Mouse (Mus musculus): Measurements from ENCODE around the gene Gm20403.
"Not testable (repeated sequence)": the region's sequence is repeated elsewhere in the genome, so short reads cannot be mapped to it uniquely, and the experiment has no call there.

Gm20403 gene

DNA sequence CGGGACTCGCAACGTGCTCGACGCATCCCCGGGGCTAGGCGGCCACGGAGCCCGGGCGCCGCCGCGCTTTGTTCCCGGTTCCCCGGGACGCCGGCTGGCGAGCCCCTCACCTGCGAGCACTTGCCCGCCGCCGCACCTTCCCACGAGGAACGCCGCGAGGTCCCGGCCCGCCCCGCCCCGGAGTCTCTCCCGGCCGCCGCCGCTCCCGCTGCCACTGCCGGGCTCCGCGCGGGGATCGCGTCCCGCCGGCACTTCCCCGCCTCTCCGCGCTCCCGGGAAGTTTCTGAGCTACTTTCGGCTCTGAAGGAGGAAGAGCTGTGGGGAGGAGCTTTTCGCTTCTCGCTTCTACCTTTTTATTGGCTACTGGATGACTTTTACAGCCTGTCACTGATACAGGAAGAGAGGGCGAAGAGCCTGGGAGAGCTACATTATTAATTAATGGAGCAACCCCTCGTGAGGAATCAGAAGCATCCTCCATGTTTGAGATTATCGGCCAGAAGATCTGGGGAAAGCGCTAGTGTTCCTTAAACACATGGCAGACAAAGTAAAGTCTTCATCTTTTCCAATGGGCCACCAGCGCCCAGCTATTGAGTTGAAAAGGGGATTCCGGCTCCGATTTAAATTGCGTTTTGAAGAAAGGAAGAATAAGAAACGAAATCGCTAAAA is at the start of gene Gm20403:
Gene Gm20403, minus strand, starts transcription at position 478 of the 666 bp plus-strand sequence.
- ATAC-seq (ENCODE audit: insufficient number of reproducible peaks, low FRiP score, low TSS enrichment): peak; percentile 26; the same call in 1 of the 2 replicates

DNA sequence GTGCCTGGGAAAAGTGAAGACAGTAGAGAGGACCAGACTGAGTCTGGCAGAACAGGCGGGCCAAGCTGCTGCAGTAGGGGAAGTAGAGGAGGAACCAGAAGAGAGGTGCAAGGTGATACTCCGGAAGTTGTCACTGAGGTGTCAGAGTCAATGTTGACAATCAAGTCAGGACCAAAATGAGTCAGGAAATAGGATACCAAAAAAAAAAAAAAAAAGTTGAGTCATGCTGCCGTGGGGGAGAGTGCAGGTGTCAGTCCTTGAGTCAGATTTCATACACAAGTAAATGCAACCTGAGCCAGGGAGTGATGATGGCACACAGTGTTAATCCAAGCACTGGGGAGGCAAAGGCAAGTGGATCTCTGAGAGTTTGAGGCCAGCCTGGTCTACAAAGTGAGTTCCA is 40.8 kb upstream of the Gm20403 start:
- no peak for ATAC-seq (ENCODE audit: insufficient number of reproducible peaks, low FRiP score, low TSS enrichment)

DNA sequence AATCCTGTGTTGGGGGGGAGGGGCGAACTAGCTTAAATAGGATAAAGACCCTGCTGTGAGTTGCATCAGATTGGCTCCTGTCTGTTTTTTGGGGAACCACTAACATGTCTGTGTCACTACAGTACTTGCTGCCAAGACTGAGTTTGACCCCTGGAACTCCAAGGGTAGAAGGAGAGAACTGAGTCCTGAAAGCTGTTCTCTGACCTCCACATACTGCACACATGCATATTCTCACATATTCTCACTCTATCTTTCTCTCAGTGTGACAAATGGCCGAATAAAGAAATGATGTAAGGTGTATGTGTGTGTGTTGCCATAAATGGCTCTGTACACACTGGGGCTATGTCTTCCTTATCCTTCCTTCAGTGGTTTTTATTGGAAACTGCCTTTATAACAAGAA is 37.0 kb upstream of the Gm20403 start:
- no peak for ATAC-seq (ENCODE audit: insufficient number of reproducible peaks, low FRiP score, low TSS enrichment)

DNA sequence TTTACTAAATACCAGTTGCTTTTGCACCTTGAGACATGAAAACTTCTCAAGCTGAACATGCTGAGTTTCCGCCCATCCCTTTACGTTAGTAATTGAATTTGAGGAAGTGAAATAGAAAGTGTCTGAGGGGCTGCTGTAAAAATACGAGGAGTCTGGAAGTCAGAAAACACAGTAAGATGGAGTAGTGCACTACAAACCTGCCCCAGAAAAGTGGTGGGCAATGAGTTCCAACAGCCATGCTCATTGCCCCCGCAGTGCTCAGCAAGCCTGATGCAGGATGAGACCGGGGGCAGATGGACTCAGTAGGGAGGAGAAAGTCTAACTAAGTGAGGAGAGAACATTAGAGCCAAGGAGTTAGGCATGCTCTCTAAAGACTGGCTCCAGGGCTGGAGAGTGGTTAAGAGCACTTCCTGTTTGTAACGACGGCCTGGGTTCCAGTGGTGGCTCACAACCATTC is 33.1 kb upstream of the Gm20403 start:
- no peak for ATAC-seq (ENCODE audit: insufficient number of reproducible peaks, low FRiP score, low TSS enrichment)

DNA sequence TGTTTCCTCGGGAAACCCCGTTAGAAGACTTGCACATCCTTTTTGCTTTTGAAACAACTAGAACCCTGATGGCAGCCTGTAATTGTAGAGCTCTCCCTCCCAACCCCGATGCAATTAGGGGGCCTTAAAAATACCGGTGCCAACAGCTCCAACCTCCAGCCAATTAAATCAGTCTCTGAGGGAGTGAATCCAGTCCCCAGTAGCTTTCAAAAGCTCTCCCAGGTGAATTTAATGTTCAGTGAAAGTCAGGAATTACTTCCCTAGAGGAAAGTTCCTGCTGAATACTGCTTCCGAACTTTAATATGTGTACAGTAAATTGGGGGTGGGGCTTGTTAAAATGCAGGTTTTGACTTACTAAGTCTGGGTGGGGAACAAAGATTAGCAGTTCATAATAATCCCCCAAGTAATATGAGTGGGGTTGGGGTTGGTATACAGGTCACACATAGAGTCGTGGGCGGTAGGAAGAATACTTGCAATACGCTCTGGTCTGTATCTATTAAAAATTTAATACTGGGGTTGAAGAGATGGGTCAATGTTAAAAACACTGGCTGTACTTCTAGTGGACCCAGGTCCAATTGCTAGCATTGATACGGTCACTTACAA is 30.9 kb upstream of the Gm20403 start:
- no peak for ATAC-seq (ENCODE audit: insufficient number of reproducible peaks, low FRiP score, low TSS enrichment)

DNA sequence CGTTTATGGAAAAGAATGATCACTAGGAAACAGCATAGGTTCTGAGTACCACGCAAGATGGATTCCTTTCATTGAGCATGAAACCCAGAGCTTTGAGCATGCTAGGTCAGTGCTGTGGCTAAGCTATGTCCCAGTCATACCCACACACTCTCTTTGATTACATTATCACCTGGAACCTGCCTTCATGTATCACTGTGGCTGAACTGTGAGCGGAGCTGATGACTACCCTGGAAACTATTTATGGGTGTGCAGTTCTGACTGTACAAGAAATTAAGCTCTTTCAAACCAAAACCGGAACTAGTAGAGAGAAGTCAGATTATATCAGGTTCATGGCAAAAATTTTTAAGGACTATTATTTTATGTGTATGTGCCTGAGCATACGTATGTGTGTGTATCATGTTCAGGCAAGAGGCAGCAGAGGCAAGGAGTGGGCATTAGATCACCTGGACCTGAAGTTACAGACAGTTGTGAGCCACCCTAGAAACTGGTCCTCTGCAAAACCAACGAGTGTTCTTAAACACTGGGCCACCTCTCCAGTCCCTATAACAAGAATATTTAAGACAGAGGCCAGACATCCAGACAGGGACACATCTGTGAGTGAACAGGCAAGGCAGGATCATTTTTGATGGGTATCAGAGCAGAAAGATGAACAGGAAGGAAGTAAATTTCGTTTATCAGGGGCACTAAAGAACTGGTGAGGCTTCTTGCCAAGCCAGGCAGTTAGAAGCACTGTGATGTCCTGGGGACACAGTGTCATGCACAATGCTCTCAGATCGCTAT is 30.2 kb upstream of the Gm20403 start:
- ATAC-seq (ENCODE audit: insufficient number of reproducible peaks, low FRiP score, low TSS enrichment): no peak

DNA sequence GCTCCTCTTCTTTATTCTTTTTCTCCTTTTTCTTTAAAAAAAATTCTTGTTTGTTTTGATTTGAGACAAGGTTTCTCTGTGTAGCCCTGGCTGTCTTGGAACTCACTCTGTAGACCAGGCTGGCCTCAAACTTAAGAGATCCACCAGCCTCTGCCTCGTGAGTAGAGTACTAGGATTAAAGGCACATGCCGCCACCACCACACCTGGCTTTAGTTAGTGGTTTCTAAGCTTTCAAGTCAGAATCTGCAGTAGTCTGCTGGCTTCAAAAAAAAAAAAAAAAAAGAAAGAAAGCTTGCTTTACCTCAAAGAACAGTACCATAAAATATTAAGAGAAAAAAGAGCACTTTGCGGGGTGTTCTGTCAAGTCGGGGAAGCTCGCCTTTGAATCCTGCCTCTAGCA is 29.1 kb upstream of the Gm20403 start:
- ATAC-seq (ENCODE audit: insufficient number of reproducible peaks, low FRiP score, low TSS enrichment): no peak

DNA sequence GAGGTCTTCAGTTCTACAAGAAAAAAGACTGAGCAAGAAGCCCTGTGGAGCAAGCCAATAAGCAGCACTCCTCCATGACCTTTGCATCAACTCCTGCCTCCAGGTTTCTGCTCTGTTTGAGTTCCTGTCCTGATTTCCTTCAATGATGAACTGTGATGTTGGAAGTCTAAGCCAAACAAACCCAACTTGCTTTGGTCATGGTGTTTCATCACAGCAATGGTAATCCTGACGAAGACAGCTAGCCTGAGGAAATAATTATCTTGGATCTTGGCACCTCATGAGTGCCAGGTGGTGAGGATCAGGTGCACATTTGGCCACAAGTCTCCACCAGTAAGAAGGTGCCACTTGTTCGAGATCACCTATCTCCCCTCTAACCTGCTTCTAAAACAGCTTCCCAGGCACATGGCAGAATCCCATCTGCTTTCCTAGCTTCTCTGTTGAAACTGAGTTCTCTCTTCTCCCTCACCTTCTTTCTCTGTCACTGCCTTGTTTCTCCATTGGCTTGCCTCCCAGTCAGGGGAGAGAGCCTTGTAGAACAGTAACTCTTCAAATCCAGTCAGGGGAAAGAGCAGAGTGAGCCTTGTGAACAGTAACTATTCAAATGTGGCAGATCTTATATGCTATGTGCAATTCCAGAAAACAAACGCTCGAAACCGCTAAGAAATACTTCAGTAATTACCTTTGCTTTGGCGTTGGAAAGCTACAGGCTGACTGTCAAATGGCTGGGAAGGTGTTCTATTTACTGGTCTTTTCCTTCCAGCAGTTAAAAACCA is 27.5 kb upstream of the Gm20403 start, which contains the start of gene Baz1a:
Gene Baz1a, minus strand, starts transcription at position 723 of the 773 bp plus-strand sequence.
- no peak for ATAC-seq (ENCODE audit: insufficient number of reproducible peaks, low FRiP score, low TSS enrichment)

DNA sequence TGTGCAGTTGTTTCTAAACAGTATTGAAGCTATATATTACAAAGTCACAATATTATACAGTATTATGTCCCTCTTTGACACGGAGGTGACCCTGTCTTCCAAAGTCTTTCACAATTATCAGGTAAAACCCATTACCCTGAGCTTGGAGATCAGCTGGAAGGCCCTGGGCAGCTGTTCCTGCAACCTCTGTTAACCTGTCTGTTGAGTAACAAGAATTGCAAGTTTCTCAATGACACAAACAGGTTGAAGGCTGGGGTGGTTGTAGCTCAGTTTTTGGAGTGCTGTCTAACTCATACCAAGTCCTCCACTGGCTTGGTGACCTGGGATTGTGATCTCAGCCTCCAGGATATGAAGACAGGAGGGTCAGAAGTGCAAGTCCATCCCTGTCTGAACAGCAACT is 26.7 kb upstream of the Gm20403 start:
- ATAC-seq (ENCODE audit: insufficient number of reproducible peaks, low FRiP score, low TSS enrichment): no peak

DNA sequence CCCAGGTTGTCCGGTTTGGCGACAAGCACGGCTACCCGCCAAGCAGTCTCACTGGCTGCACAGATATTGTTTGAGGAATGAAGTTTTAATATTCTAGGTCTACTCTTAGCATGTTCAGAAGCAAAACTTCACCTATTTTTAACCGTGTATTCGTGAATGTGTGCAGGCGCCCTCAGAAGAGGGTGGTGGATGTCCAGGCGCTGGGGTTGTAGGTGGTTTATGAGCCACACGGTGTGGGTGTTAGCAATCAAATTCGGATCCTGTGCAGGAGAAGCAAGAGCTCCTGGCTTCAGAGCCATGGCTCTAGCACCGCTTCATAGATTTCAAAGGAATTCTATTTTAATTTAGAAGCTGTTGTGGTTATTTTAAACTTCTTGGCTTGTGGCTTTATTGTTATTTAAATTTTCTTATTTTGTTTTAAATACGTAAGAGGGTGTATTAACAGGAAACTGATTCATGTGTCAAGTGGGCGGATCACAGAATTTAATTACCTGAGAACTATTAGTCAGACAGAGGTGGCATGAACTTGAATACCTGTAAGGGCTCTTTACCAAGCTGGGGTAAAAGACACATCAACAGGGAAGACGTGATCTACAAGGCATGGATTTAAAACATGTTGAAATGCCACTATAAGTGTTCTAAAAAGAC is 21.2 kb upstream of the Gm20403 start:
- ATAC-seq (ENCODE audit: insufficient number of reproducible peaks, low FRiP score, low TSS enrichment): no peak

DNA sequence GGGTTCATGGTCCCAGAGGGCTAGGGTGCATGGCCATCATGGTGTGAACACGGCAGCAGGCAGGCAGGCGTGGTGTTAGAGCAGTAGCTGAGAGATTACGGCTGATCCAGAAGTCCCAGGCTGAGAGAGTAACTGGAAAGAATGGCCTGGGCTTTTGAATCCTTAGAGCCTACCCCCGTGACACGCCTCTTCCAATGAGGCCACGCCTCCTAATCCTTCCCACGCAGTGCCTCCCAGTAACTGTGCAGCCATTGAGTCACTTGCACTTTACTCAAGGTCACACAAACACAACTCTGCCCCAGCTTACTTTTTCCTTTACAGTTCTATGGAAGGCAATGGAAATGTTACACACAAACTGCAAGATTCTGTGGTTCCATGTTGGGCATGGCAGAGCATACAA is 19.7 kb upstream of the Gm20403 start:
- no peak for ATAC-seq (ENCODE audit: insufficient number of reproducible peaks, low FRiP score, low TSS enrichment)

DNA sequence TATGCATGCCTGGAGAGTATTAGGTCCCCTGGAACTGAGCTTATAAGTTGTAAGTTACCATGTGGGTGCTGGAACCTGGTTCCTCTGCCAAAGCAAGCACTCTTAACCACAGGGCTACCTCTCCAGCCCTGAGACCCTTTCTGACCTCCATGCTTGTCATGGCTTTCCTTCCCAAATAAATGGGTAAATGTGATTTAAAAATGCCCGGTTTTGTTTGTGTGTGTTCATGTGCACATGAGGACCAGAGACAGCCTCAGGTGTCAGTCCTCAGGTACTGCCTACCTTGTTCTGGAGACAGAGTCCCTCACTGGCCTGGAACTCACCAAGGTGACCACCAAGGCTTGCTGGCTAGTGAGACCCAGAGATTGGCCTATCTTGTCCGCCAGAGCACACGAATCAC is 18.1 kb upstream of the Gm20403 start:
- ATAC-seq (ENCODE audit: insufficient number of reproducible peaks, low FRiP score, low TSS enrichment): no peak

DNA sequence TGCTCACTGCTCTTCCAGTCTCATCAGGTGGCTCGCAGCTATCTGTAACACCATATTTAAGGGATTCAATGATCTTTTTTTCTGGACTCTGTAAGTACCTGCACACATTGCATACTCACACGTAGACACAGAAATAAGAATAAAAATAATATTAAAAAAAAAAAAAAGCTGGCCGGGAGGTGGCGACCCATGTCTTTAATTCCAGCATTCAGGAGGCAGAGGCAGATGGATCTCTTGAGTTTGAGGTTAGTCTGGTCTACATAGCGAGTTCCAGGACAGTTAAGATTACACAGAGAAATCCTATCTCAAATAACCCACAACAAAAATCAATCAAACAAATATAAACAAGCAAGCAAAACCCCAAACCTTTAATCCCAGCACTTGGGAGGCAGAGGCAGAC is 17.5 kb upstream of the Gm20403 start:
- no peak for ATAC-seq (ENCODE audit: insufficient number of reproducible peaks, low FRiP score, low TSS enrichment)

DNA sequence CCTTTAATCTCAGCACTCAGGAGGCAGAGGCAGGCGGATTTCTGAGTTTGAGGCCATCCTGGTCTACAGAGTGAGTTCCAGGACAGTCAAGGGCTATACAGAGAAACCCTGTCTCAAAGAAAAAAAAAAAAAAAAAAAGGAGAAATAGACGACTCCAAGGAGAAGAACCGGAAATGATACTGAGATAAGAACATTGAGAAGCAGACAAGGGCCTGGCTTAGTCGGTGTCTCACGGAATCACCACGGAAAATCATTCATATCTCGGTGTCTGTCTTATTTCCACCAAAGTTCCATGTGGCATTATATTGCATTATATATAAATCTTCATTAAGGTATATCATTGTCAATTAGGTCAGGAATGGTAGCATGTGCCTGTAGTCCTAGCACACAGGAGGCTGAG is 16.2 kb upstream of the Gm20403 start:
- not testable (repeated sequence) for ATAC-seq (ENCODE audit: insufficient number of reproducible peaks, low FRiP score, low TSS enrichment)

DNA sequence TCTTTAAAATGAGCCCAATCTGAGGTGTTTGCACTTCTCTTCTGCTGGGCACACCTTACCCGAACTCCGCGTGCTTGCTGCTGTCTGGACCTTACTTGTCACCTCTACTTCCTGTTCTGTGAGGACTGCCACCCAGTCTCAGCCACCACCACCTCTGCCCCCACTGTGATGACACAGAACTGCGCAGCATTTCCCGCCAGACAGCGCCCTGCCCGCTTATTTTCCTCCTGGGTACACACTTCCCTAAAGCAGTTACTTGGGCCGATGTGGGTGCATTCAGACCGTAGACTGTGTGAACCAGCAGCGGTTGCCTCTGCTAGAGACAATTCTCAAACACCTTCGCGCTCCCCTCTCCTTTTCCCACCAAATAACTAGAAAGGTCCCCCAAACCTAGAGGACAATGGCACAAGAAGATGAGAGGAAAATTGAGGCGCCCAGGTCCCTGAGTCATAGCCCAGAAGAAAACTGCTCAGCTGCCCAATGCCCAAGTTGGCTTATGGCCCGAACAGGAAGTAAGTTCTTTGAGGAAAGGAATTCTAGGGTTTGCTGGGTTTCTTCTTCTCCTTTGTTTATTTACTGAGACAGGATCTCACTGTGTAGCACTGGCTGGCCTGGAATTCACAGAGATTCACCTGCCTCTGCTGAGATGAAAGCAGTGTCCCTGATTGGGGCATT is 12.8 kb upstream of the Gm20403 start:
- ATAC-seq (ENCODE audit: insufficient number of reproducible peaks, low FRiP score, low TSS enrichment): no peak

DNA sequence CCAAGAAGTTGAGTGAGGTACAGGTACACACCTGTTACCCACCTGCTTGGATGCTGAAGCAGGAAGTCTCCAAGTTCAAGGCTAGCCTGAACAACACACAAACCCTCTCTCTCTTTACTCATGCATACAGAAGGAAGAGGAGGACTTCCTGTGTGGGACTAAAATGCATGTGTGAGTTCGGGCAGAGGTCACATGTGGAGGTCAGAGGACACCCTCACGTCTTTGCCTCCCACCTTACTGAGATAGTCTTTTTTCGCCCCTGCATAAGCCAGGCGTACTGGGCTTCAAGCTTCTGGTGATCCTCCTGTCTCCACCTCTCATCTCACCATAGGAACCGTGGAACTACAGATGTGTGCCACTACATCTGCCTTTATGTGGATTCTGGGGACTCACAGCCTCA is 12.1 kb upstream of the Gm20403 start:
- ATAC-seq (ENCODE audit: insufficient number of reproducible peaks, low FRiP score, low TSS enrichment): no peak

DNA sequence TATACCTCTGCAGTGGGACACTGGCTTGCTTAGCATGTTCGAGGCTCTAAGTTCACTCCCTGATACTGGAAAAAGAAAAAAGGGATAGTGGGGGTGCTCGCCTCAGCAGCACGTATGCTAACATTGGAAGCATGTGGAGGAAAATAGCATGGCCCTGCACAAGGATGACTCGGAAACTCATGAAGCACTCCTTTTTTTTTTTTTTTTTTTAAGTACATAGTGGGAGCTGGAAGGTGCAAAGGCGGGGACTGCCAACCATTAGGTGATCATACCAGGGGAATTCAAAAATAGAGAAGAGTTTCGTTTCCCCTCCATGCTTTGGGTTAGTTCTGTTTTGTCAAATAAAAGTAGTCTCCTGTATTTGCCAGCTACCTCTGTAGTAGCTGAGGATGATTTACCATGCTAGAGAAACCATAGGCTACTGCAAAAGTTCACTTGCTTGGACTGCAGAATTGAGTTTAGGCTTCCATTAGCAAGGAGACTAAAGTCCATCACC is 10.7 kb upstream of the Gm20403 start:
- no peak for ATAC-seq (ENCODE audit: insufficient number of reproducible peaks, low FRiP score, low TSS enrichment)

DNA sequence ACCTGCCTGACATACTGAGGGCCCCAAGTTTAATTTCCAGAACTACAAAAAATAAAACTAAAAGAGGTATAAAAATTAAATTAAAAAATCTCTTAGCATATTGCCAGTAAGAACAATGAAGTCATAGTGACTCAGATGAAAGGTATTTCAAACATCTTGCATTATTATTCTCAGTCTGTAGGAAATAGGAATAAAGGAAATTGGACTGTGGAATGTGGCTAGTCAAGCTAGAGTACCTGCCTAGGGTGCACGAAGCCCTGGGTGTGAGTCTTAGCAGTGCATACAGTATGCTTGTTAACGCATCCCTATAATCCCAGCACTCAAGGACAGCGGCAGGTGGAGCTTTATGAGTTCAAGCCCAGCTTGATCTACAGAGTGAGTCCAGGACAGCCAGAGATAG is 9.6 kb upstream of the Gm20403 start:
- no peak for ATAC-seq (ENCODE audit: insufficient number of reproducible peaks, low FRiP score, low TSS enrichment)

DNA sequence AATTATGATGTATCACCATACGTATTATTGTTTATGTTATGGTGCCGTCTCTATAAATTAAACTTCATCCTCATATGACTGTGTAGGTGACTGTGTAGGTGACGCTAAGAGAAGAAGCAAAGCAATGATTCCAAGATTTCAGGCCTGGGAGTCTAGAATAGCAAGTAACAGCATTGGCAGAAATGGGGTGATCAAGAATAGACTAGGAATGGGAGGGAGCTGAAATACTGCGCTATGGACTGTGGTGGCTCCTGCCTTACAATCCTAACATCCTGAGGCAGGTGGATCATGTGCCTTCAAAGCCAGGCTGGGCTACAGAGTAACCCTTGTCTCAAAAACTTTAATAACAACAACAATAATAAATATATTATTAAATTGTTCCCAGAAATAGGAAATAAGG is 8.1 kb upstream of the Gm20403 start:
- no peak for ATAC-seq (ENCODE audit: insufficient number of reproducible peaks, low FRiP score, low TSS enrichment)

DNA sequence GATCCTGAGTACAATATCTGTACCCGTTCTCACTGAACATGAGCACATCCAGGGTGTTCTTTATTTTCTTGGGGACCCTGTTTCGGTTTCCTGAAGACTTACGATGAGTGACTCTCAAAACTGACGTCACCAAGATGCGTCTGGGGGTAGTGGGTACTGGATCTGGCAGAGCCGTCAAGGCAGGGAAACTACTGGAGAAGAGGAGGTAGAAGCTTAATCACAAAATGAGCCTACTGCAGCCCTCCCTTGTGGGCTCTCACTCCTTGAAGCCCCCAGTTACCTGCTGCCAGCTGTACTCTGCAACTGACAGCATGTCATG is 7.7 kb upstream of the Gm20403 start:
- ATAC-seq (ENCODE audit: insufficient number of reproducible peaks, low FRiP score, low TSS enrichment): no peak
